Mouse (Mus musculus) CH12.LX (cell line): ENCODE measurements around the gene Map3k14. TPM values are rescaled to one million over a fixed set of nuclear protein-coding genes. Genes with fewer than 3 reads are reported as not detected.

ENCODE experiments used
- DNase-seq: peaks from one replicate; pipeline ENCODE4 v3.0.0-alpha.2; 2013; ENCODE audit errors: extremely low read depth
- H3K27ac ChIP-seq: 2 replicates; pipeline ENCODE4 v1.5.1; 2012; ENCODE audit warnings: low read depth, mild to moderate bottlenecking, control low read depth, moderate library complexity; ENCODE audit not compliant: insufficient read depth
- H3K27me3 ChIP-seq: replicated peaks from 2 replicates; pipeline ENCODE3; 2012; ENCODE audit warnings: inconsistent platforms
- H3K36me3 ChIP-seq, 2 experiments: replicated peaks in 1 of 2; 2 replicates each; pipeline versions ENCODE3 to v1.6.1; 2012; ENCODE audit warnings: inconsistent platforms in 1 of 2, low read length in 1 of 2, mild to moderate bottlenecking in 1 of 2, mixed read lengths in 1 of 2, moderate library complexity in 1 of 2; ENCODE audit not compliant: control insufficient read depth in 1 of 2, insufficient read depth in 1 of 2
- H3K4me1 ChIP-seq, 2 experiments: 2 replicates each; pipeline ENCODE4 v1.6.1; 2012; ENCODE audit warnings: inconsistent platforms in 1 of 2, moderate library complexity in 1 of 2; ENCODE audit not compliant: insufficient read depth in 2 of 2, control insufficient read depth in 1 of 2
- H3K4me2 ChIP-seq: 2 replicates; pipeline ENCODE4 v1.6.1; 2012; ENCODE audit warnings: low read depth, mild to moderate bottlenecking, control low read depth; ENCODE audit not compliant: poor library complexity, insufficient read depth, severe bottlenecking
- H3K4me3 ChIP-seq, 3 experiments: fragments of 150-350 bp in 1 of 3; sonication (generic) in 1 of 3; replicated peaks in 1 of 3; 2 replicates each; pipeline versions ENCODE3 to v1.5.1; 2011 to 2012; ENCODE audit warnings: low read depth in 2 of 3, low read length in 2 of 3, mild to moderate bottlenecking in 2 of 3, moderate library complexity in 2 of 3, control low read depth in 1 of 3, improper control_type of control experiment in 1 of 3, inconsistent platforms in 1 of 3, mixed read lengths in 1 of 3; ENCODE audit not compliant: poor library complexity in 1 of 3
- H3K79me2 ChIP-seq: replicated peaks from 2 replicates; pipeline ENCODE4 v1.6.1; 2012; ENCODE audit warnings: mild to moderate bottlenecking, moderate library complexity; ENCODE audit not compliant: control insufficient read depth, poor library complexity, insufficient read depth, severe bottlenecking; ENCODE audit errors: extremely low read depth
- H3K9ac ChIP-seq: 2 replicates; pipeline ENCODE4 v1.6.1; 2012; ENCODE audit warnings: low read depth, mild to moderate bottlenecking, control low read depth, moderate library complexity; ENCODE audit not compliant: insufficient read depth
- H3K9me3 ChIP-seq: replicated peaks from 2 replicates; pipeline ENCODE3; 2012; ENCODE audit warnings: low read length, inconsistent platforms, mixed read lengths
- CHD1 ChIP-seq: IDR thresholded peaks from 2 replicates; pipeline ENCODE4 v1.6.1; 2012; ENCODE audit warnings: low read depth, low read length, improper control_type of control experiment, inconsistent platforms
- CHD2 ChIP-seq: IDR thresholded peaks from 2 replicates; pipeline ENCODE4 v1.6.1; 2011; ENCODE audit warnings: low read length, improper control_type of control experiment
- CTCF ChIP-seq, 2 experiments: IDR thresholded peaks in 1 of 2; conservative IDR thresholded peaks in 1 of 2; 2 replicates each; pipeline ENCODE4 v1.5.1; 2011 to 2012; ENCODE audit warnings: low read depth in 2 of 2, low read length in 2 of 2, improper control_type of control experiment in 1 of 2, inconsistent platforms in 1 of 2, mild to moderate bottlenecking in 1 of 2, moderate library complexity in 1 of 2
- E2F4 ChIP-seq: IDR thresholded peaks from 2 replicates; pipeline ENCODE4 v1.6.1; 2011; ENCODE audit warnings: low read depth, low read length, improper control_type of control experiment; ENCODE audit not compliant: insufficient replicate concordance
- ELF1 ChIP-seq: IDR thresholded peaks from 2 replicates; pipeline ENCODE4 v1.6.1; 2014; ENCODE audit warnings: low read depth, mild to moderate bottlenecking, inconsistent platforms, low read length, improper control_type of control experiment
- EP300 ChIP-seq: IDR thresholded peaks from 2 replicates; pipeline ENCODE4 v1.6.1; 2011; ENCODE audit warnings: low read length, improper control_type of control experiment
- ETS1 ChIP-seq: conservative IDR thresholded peaks from 2 replicates; pipeline ENCODE4 v1.6.1; 2012; ENCODE audit warnings: low read depth, mild to moderate bottlenecking, inconsistent platforms, low read length, improper control_type of control experiment, moderate library complexity
- GABPA ChIP-seq: IDR thresholded peaks from 2 replicates; pipeline ENCODE4 v1.6.1; 2012; ENCODE audit warnings: low read depth, low read length, improper control_type of control experiment, inconsistent platforms; ENCODE audit not compliant: insufficient replicate concordance
- IRF4 ChIP-seq: IDR thresholded peaks from 2 replicates; pipeline ENCODE4 v1.6.1; 2014; ENCODE audit warnings: low read depth, mild to moderate bottlenecking, inconsistent platforms, low read length, improper control_type of control experiment
- KAT2A ChIP-seq: IDR thresholded peaks from 2 replicates; pipeline ENCODE4 v1.6.1; 2012; ENCODE audit warnings: low read length, improper control_type of control experiment, inconsistent platforms; ENCODE audit not compliant: insufficient replicate concordance
- MAFK ChIP-seq: IDR thresholded peaks from 2 replicates; pipeline ENCODE4 v1.6.1; 2011; ENCODE audit warnings: low read length, improper control_type of control experiment; ENCODE audit not compliant: insufficient replicate concordance
- MAX ChIP-seq: IDR thresholded peaks from 2 replicates; pipeline ENCODE4 v1.6.1; 2011; ENCODE audit warnings: low read length, improper control_type of control experiment
- MAZ ChIP-seq: IDR thresholded peaks from 2 replicates; pipeline ENCODE4 v1.6.1; 2012; ENCODE audit warnings: low read depth, mild to moderate bottlenecking, inconsistent platforms, low read length, improper control_type of control experiment, moderate library complexity
- MEF2A ChIP-seq: IDR thresholded peaks from 2 replicates; pipeline ENCODE4 v1.6.1; 2014; ENCODE audit warnings: low read depth, mild to moderate bottlenecking, inconsistent platforms, low read length, improper control_type of control experiment, borderline replicate concordance
- MXI1 ChIP-seq: IDR thresholded peaks from 2 replicates; pipeline ENCODE4 v1.6.1; 2011; ENCODE audit warnings: mild to moderate bottlenecking, low read depth, low read length, improper control_type of control experiment
- MYC ChIP-seq: IDR thresholded peaks from 2 replicates; pipeline ENCODE4 v1.6.1; 2011; ENCODE audit warnings: low read depth, mild to moderate bottlenecking, improper control_type of control experiment, low read length
- NELFE ChIP-seq: IDR thresholded peaks from 2 replicates; pipeline ENCODE4 v1.6.1; 2011; ENCODE audit warnings: low read depth, low read length, improper control_type of control experiment
- NRF1 ChIP-seq: IDR thresholded peaks from 2 replicates; pipeline ENCODE4 v1.6.1; 2014; ENCODE audit warnings: low read depth, mild to moderate bottlenecking, inconsistent platforms, low read length, improper control_type of control experiment, moderate library complexity
- POLR2A ChIP-seq: IDR thresholded peaks from 2 replicates; pipeline ENCODE4 v1.6.1; 2011; ENCODE audit warnings: low read depth, mild to moderate bottlenecking, improper control_type of control experiment, low read length
- POLR2AphosphoS2 ChIP-seq: IDR thresholded peaks from 2 replicates; pipeline ENCODE4 v1.6.1; 2011; ENCODE audit warnings: low read depth, low read length, improper control_type of control experiment
- RAD21 ChIP-seq: IDR thresholded peaks from 2 replicates; pipeline ENCODE4 v1.6.1; 2011; ENCODE audit warnings: low read depth, mild to moderate bottlenecking, low read length, improper control_type of control experiment, moderate library complexity
- RCOR1 ChIP-seq: conservative IDR thresholded peaks from 2 replicates; pipeline ENCODE4 v1.6.1; 2012; ENCODE audit warnings: low read depth, mild to moderate bottlenecking, inconsistent platforms, low read length, improper control_type of control experiment
- SIN3A ChIP-seq: IDR thresholded peaks from 2 replicates; pipeline ENCODE4 v1.6.1; 2012; ENCODE audit warnings: low read length, improper control_type of control experiment, inconsistent platforms
- TBP ChIP-seq: conservative IDR thresholded peaks from 2 replicates; pipeline ENCODE4 v1.6.1; 2011; ENCODE audit warnings: low read depth, low read length, improper control_type of control experiment
- TCF12 ChIP-seq: IDR thresholded peaks from 2 replicates; pipeline ENCODE4 v1.6.1; 2014; ENCODE audit warnings: low read depth, mild to moderate bottlenecking, inconsistent platforms, low read length, improper control_type of control experiment
- UBTF ChIP-seq: IDR thresholded peaks from 2 replicates; pipeline ENCODE4 v1.6.1; 2012; ENCODE audit warnings: low read depth, mild to moderate bottlenecking, inconsistent platforms, low read length, improper control_type of control experiment, moderate library complexity
- USF1 ChIP-seq: IDR thresholded peaks from 2 replicates; pipeline ENCODE4 v1.6.1; 2014; ENCODE audit warnings: low read depth, mild to moderate bottlenecking, inconsistent platforms, low read length, improper control_type of control experiment
- ZC3H11A ChIP-seq: IDR thresholded peaks from 2 replicates; pipeline ENCODE4 v1.6.1; 2012; ENCODE audit warnings: low read depth, mild to moderate bottlenecking, inconsistent platforms, low read length, improper control_type of control experiment
- ZKSCAN1 ChIP-seq: IDR thresholded peaks from 2 replicates; pipeline ENCODE4 v1.6.1; 2012; ENCODE audit warnings: low read depth, inconsistent platforms, low read length, improper control_type of control experiment, borderline replicate concordance
- ZMIZ1 ChIP-seq: IDR thresholded peaks from 2 replicates; pipeline ENCODE4 v1.6.1; 2012; ENCODE audit warnings: low read depth, mild to moderate bottlenecking, inconsistent platforms, low read length, improper control_type of control experiment
- dilution Hi-C: fragments of 300-500 bp; cut with MboI; formaldehyde crosslinking; loops from 2 replicates; pipeline ENCODE4 v1.14.3; 2020; ENCODE audit warnings: low sequenced_read_pairs; ENCODE audit not compliant: extremely low pct_unique_long_range_greater_than_20kb, extremely low pct_ligation_motif_present
- in situ Hi-C: fragments of 300-500 bp; cut with MboI; formaldehyde crosslinking; loops from 3 replicates; pipeline ENCODE4 v1.14.3; 2019; ENCODE audit warnings: low sequenced_read_pairs, low pct_ligation_motif_present, low pct_unique_long_range_greater_than_20kb, mixed read lengths
- polyA plus RNA-seq: library from polyadenylated mRNA; unstranded; fragments of >175 nt; gene quantifications from 2 replicates; pipeline ENCODE4 v1.2.1, GENCODE M21; 2012; ENCODE audit warnings: low read depth; ENCODE audit not compliant: insufficient read length
- total RNA-seq, 2 experiments: library from RNA; depleted of rRNA; stranded (reverse); fragments of 300-350 nt in 1 of 2; fragments of >200 nt in 1 of 2; gene quantifications; 2 replicates each; pipeline ENCODE4 v1.2.3; 2012 to 2014

Gene Map3k14
- total and polyA plus RNA-seq, 3 experiments: 4.5 to 11.2 (median 9.9) TPM

- DNase-seq: no peak
- H3K79me2 ChIP-seq: peaks cover 34% of the 10 kb centered on the region
- in situ Hi-C loops: no loop called here
- H3K4me3 ChIP-seq: no peak overlapping the region
- dilution Hi-C loops: no loop called here
- H3K9me3 ChIP-seq: no peaks in the 10 kb centered on the region
- no peaks in the 10 kb centered on the region for H3K27me3 ChIP-seq
- TF ChIP-seq MAZ (no peak), TCF12 (no peak), ELF1 (no peak), RAD21 (no peak), MEF2A (no peak), MAFK (no peak), POLR2AphosphoS2 (no peak), NELFE (no peak), RCOR1 (no peak), MAX (no peak), KAT2A (no peak), MYC (no peak), ETS1 (no peak), UBTF (no peak), EP300 (no peak), IRF4 (no peak), GABPA (no peak), MXI1 (no peak), ZKSCAN1 (no peak)
- H3K4me1 ChIP-seq: peaks cover 15 to 47% of the 10 kb centered on the region in 2 experiments
- H3K9ac ChIP-seq: peak overlapping the region; percentile 28; the same call in 1 of the 2 replicates
- H3K27ac ChIP-seq: no peak overlapping the region
- no peaks in the 10 kb centered on the region for H3K36me3 ChIP-seq
- H3K4me2 ChIP-seq: no peak overlapping the region
Observed at GRCm38 (mm10) chr11:103268350-103268749, 1.1 kb upstream of the Map3k14 start.

GRCm38 (mm10) chr11:103266729-103267345 lies 435 bp downstream of the Map3k14 start:
- peak; percentile 41 for DNase-seq
- peaks cover 17 to 60% of the 10 kb centered on the region in 2 experiments for H3K4me1 ChIP-seq
- dilution Hi-C loops (no loop called here), in situ Hi-C loops (no loop called here)
- H3K36me3 ChIP-seq: no peaks in the 10 kb centered on the region
- H3K79me2 ChIP-seq: peaks cover 40% of the 10 kb centered on the region
- H3K9me3 ChIP-seq: no peaks in the 10 kb centered on the region
- peak overlapping the region; percentile 65 for H3K9ac ChIP-seq
- peak overlapping the region; percentile 63 to 88 (median 81) for H3K4me3 ChIP-seq
- peak overlapping the region; percentile 43 for H3K27ac ChIP-seq
- peak overlapping the region; percentile 76 for H3K4me2 ChIP-seq
- H3K27me3 ChIP-seq: no peaks in the 10 kb centered on the region
- no peak for TF ChIP-seq CTCF (conservative IDR thresholded peaks at IDR 0.05 in 1 of 2, IDR thresholded peaks at IDR 0.05 in 1 of 2; ENCODE audit: low read depth in 2 of 2, low read length in 2 of 2)
- no peak for TF ChIP-seq IRF4
- peak; percentile 59; the same call in 1 of the 2 replicates for TF ChIP-seq CHD1
- no peak for TF ChIP-seq RAD21
- no peak for TF ChIP-seq KAT2A
- no peak for TF ChIP-seq MXI1
- TF ChIP-seq ETS1: no peak
- 0 out of 2 replicates have a peak, but pooled peaks have one; percentile 35 for TF ChIP-seq TCF12
- TF ChIP-seq GABPA: no peak
- no peak; the same call in none of the 2 replicates for TF ChIP-seq UBTF
- TF ChIP-seq E2F4: no peak
- TF ChIP-seq ELF1: no peak
- no peak for TF ChIP-seq USF1
- peak; percentile 56; the same call in 1 of the 2 replicates for TF ChIP-seq SIN3A
- TF ChIP-seq POLR2A: no peak
- 0 out of 2 replicates have a peak, but pooled peaks have one; percentile 5 for TF ChIP-seq NRF1
- no peak for TF ChIP-seq CHD2
- no peak for TF ChIP-seq MAFK
- TF ChIP-seq POLR2AphosphoS2: peak; percentile 82; the same call in 1 of the 2 replicates
- no peak for TF ChIP-seq TBP
- TF ChIP-seq ZMIZ1: no peak
- TF ChIP-seq ZC3H11A: no peak
